Mouse (Mus musculus) kidney, adult 2 months (tissue): ENCODE data around the gene Stard3. TPM values are rescaled to one million over a fixed set of nuclear protein-coding genes. Genes with fewer than 3 reads are reported as not detected.

Experiments used
- DNase-seq: peaks from one replicate; pipeline ENCODE4 v3.0.0; 2021
- H3K27ac ChIP-seq: fragments of 200-500 bp; 2 replicates; pipeline ENCODE4 v1.5.1; 2012; ENCODE audit warnings: low read depth, low read length, control low read depth, inconsistent platforms; ENCODE audit not compliant: insufficient read depth
- H3K27me3 ChIP-seq: fragments of 200-500 bp; replicated peaks from 2 replicates; pipeline ENCODE4 v1.6.1; 2012; ENCODE audit warnings: mild to moderate bottlenecking, moderate library complexity, low read length, inconsistent platforms; ENCODE audit not compliant: control insufficient read depth, insufficient read depth
- H3K36me3 ChIP-seq: fragments of 200-500 bp; 2 replicates; pipeline ENCODE4 v1.6.1; 2012; ENCODE audit warnings: mild to moderate bottlenecking, moderate library complexity, low read length, inconsistent platforms; ENCODE audit not compliant: control insufficient read depth, insufficient read depth
- H3K4me1 ChIP-seq: fragments of 200-500 bp; 2 replicates; pipeline ENCODE4 v1.6.1; 2011; ENCODE audit warnings: low read length; ENCODE audit not compliant: control insufficient read depth, insufficient read depth
- H3K4me3 ChIP-seq: fragments of 200-500 bp; 2 replicates; pipeline ENCODE4 v1.5.1; 2011; ENCODE audit warnings: mild to moderate bottlenecking, low read depth, low read length, control low read depth; ENCODE audit not compliant: insufficient read depth
- CTCF ChIP-seq: fragments of 200-500 bp; conservative IDR thresholded peaks from 2 replicates; pipeline ENCODE4 v1.5.1; 2011; ENCODE audit warnings: low read depth, mild to moderate bottlenecking, control low read depth, low read length, moderate library complexity, mixed read lengths; ENCODE audit not compliant: insufficient read depth, insufficient read length
- POLR2A ChIP-seq: fragments of 200-500 bp; IDR thresholded peaks from one replicate; pipeline ENCODE4 v1.6.1; 2011; ENCODE audit warnings: low read depth, low read length, control low read depth
- WGBS: fragments of 180-500 bp; shearing (Covaris S2); methylation state at CpG from one replicate; pipeline ENCODE4 v1.1.7; 2018; 5-methylcytosine and 5-hydroxymethylcytosine counted together
- polyA plus RNA-seq: library from polyadenylated mRNA; depleted of rRNA; stranded (reverse); fragments of >200 nt; gene quantifications from 2 replicates; pipeline ENCODE4 v1.2.3, GENCODE M21; 2012

The Stard3 gene
- polyA plus RNA-seq, 1 experiment, result 59.1 TPM

GRCm38 (mm10) chr11:98360866-98361521, 2.8 kb downstream of the Stard3 start:
- no peaks in the 10 kb centered on the region for H3K36me3 ChIP-seq
- DNase-seq, result no peak
- WGBS, result 57% methylated on average over 9 of the region's 9 CpGs
- TF ChIP-seq CTCF (no peak), POLR2A (no peak)
- H3K27ac ChIP-seq, result no peak overlapping the region
- no peak overlapping the region for H3K4me3 ChIP-seq
- H3K27me3 ChIP-seq, result no peaks in the 10 kb centered on the region
- peaks cover 7% of the 10 kb centered on the region for H3K4me1 ChIP-seq

GRCm38 (mm10) chr11:98363817-98364216, 5.6 kb downstream of the Stard3 start:
- Histone ChIP-seq H3K27ac (no peak overlapping the region), H3K36me3 (no peaks in the 10 kb centered on the region), H3K27me3 (no peaks in the 10 kb centered on the region), H3K4me1 (peaks cover 4% of the 10 kb centered on the region), H3K4me3 (no peak overlapping the region)
- WGBS, result 61% methylated on average over 5 of the region's 5 CpGs
- peak; percentile 38 for DNase-seq
- TF ChIP-seq POLR2A, result no peak
- TF ChIP-seq CTCF, result no peak

DNA sequence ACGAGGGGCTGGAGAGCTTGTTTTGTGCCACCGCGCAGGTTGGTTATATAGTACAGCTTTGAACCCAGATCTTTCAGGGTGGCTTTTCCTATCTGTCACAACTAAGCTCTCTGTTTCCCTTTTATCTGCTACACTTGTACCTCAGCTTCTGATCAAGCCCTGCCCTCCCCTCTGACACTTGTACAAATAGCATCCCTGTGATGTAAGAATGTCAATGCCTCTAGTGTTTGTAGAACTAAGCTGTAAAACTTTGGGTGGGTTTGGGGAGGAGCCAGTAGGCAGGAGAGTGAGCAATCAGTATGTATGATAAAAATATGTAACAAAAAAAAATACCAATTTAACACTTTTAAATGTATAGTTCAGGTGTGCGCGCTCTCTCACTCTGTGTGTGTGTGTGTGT, 6.2 kb downstream of the Stard3 start:
- 89% methylated on average over 5 of the region's 5 CpGs for WGBS
- Histone ChIP-seq H3K36me3 (no peaks in the 10 kb centered on the region), H3K27me3 (no peaks in the 10 kb centered on the region), H3K4me1 (peaks cover 4% of the 10 kb centered on the region), H3K27ac (no peak overlapping the region), H3K4me3 (no peak overlapping the region)
- no peak for DNase-seq
- no peak for TF ChIP-seq POLR2A
- TF ChIP-seq CTCF, result no peak

- no peak for TF ChIP-seq POLR2A
- no peak for TF ChIP-seq CTCF
- H3K27me3 ChIP-seq, result no peaks in the 10 kb centered on the region
- WGBS, result 78% methylated on average over 10 of the region's 10 CpGs
- no peak overlapping the region for H3K4me3 ChIP-seq
- no peak for DNase-seq
- H3K36me3 ChIP-seq, result no peaks in the 10 kb centered on the region
- no peak overlapping the region for H3K27ac ChIP-seq
- H3K4me1 ChIP-seq, result peaks cover 4% of the 10 kb centered on the region
Measured at GRCm38 (mm10) chr11:98366290-98366689, 8.1 kb downstream of the Stard3 start.

DNA sequence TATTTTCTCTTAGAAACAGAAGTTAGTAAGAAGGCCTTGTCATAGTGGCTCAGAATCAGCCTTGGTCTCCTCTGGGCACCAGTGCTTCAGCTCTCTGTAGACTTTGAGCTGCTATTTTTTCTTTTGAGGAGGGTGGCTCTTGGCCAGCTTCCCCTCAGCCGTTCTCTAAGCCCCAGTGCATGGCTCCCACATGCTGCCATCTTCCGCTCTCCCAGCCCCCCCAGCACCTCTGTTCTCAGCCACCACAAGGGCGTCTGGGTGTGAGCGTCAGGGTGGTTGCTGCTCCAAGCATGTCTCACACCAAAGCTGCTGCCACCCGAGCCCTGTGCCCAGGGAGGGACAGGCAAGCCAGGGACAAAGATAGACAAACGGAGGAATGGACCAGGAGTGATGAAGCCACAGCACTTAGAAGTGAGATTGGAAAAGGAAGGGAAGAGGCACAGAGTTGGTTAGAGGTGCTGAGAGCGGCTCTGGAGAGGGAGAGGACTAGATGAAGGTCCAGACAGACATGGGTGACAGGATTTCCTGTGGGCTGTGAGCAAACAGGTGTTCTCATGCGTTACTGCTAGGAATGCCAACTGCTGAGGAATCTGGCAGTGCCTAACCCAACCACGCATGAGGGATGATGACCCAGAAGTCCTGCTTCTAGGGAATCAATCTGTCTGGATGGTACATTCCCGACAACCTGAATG, 9.1 kb downstream of the Stard3 start:
- no peak for DNase-seq
- WGBS, result 53% methylated on average over 10 of the region's 10 CpGs
- TF ChIP-seq POLR2A (no peak), CTCF (no peak)
- Histone ChIP-seq H3K27ac (no peak overlapping the region), H3K4me1 (peaks cover 4% of the 10 kb centered on the region), H3K4me3 (no peak overlapping the region), H3K27me3 (no peaks in the 10 kb centered on the region), H3K36me3 (no peaks in the 10 kb centered on the region)

DNA sequence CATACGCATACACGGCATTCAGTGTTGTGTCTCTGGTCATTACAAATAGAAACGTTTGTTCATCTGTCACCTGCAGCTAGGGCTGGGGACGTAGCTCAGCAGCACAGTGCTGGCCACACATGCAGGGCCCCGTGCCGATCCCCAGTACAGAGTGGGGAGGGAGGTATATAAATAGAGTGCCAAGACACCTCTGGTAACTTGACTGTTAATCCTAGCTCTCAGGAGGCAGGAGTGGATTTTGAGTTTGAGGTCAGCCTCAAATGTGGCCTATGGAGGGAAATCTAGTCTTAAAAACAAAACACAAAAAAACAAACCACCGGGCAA, 9.7 kb downstream of the Stard3 start:
- TF ChIP-seq POLR2A (no peak), CTCF (no peak)
- Histone ChIP-seq H3K27ac (no peak overlapping the region), H3K4me1 (peaks cover 4% of the 10 kb centered on the region), H3K36me3 (no peaks in the 10 kb centered on the region), H3K4me3 (no peak overlapping the region), H3K27me3 (no peaks in the 10 kb centered on the region)
- DNase-seq, result no peak
- 64% methylated on average over 7 of the region's 7 CpGs for WGBS

DNA sequence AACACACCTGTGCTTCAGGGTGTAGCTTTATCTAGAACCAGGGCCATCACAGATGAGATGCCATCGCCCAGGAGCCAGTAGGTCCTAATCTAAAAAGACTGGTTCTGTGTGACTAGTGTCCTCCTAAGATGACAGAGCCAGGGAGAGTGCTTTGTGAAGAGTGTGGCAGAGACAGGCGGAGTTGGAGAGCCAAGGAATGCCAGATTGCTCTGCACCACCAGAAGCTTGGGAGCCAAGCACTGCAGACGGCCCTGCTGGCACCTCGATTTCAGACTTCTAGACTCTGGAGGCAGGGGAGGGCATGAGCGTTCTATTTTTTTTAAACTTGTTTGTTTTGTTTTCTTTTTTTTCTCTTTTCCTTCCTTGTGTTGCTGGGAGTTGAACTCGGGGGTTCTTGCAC, 11.2 kb downstream of the Stard3 start:
- H3K27ac ChIP-seq, result no peak overlapping the region
- no peak for DNase-seq
- 74% methylated on average over 6 of the region's 6 CpGs for WGBS
- TF ChIP-seq CTCF (no peak), POLR2A (no peak)
- no peak overlapping the region for H3K4me3 ChIP-seq
- H3K4me1 ChIP-seq, result peaks cover 4% of the 10 kb centered on the region
- H3K36me3 ChIP-seq, result no peaks in the 10 kb centered on the region
- H3K27me3 ChIP-seq, result no peaks in the 10 kb centered on the region

DNA sequence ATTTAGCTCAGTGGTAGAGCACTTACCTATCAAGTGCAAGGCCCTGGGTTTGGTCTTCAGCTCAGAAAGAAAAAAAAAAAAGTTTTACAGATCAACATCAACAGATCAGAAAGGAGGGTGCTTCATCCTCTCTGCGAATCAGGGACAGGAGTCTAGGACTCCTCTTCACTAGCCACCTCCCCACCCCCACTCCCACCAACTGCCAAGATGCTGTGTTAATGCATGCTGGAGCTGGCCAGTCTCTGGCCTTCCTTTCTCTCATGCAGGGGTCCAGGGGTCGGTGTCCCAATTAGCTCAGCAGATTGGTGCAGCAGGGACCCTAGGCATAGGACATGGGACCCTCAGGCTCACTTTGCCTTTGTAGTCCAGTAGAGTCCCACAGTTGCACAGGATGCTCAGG, 12.4 kb downstream of the Stard3 start:
- no peak overlapping the region for H3K4me3 ChIP-seq
- WGBS, result 93% methylated on average over 2 of the region's 2 CpGs
- H3K4me1 ChIP-seq, result peaks cover 4% of the 10 kb centered on the region
- H3K27me3 ChIP-seq, result no peaks in the 10 kb centered on the region
- TF ChIP-seq POLR2A, result no peak
- TF ChIP-seq CTCF, result no peak
- no peak for DNase-seq
- no peak overlapping the region for H3K27ac ChIP-seq
- no peaks in the 10 kb centered on the region; the same call in 1 of the 2 replicates for H3K36me3 ChIP-seq
